Mouse (Mus musculus): Measurements from ENCODE around the gene Gm9789. TPM values are rescaled to one million over a fixed set of nuclear protein-coding genes. Genes with fewer than 3 reads are reported as not detected.
"Not testable (repeated sequence)": the region's sequence is repeated elsewhere in the genome, so short reads cannot be mapped to it uniquely, and the experiment has no call there.

Gm9789 gene
- polyA plus RNA-seq (2015; fragmentation: Nextera tagmentation; extraction: Ambion mirVana): not detected in 2 replicates

DNA sequence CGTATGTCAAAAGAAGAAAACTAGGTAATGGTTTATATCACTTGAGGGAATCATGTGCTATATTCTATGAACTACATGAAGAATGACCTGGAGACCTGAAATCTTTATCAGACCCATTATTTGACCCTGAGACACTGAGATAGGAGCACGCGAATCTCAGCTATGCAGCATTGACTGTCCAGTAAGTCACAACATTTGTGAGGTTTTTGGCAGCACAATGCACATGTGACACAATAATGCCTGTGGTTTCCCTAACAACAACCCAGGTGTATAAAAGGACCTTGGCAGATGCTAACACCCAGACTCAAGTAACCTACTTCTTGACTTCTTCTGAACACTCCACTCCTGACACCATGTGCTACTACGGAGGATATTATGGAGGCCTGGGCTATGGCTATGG is at the start of gene Gm9789:
Gene Gm9789 (plus strand): TSS at position 301 of the 400 bp plus-strand sequence.
- Histone ChIP-seq H3K27me3 (no peaks in the 10 kb centered on the region), H3K9me3 (no peaks in the 10 kb centered on the region), H3K9ac (replicated peaks) (no peak within 1 kb of the TSS), H3K4me3 (replicated peaks) (no peak within 1 kb of the TSS), H3K27ac (no peak within 1 kb of the TSS), H3K4me2 (replicated peaks) (no peak within 1 kb of the TSS), H3K36me3 (no peaks in the 10 kb centered on the region), H3K4me1 (replicated peaks) (no peaks in the 10 kb centered on the region)
- ATAC-seq: no peak
- WGBS: 91% methylated on average over 4 of the region's 4 CpGs

DNA sequence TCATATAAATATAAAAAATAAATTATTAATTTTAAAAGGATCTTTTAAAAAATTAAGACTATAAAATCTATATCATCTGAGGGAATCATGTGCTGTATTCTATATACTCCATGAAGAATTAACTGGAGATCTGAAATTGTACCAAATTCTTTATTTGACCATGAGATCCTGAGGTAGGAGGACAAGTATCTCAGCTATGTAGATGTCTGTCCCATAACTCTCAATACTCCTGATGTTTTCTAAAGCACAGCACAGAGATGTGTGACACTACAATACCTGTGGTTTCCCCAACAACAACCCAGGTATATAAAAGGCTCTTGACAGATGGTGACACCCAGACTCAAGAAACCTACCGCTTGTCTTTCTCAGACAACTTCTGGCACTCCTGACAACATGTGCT is 17.2 kb upstream of the Gm9789 start, which contains the start of gene Gm6358:
Gene Gm6358 (plus strand): TSS at position 301 of the 400 bp plus-strand sequence.
- WGBS: 94% methylated on average over 1 of the region's 1 CpGs
- no peak within 1 kb of the TSS for H3K4me2 ChIP-seq (replicated peaks)
- H3K36me3 ChIP-seq: no peaks in the 10 kb centered on the region
- H3K4me1 ChIP-seq (replicated peaks): no peaks in the 10 kb centered on the region
- H3K4me3 ChIP-seq (replicated peaks): no peak within 1 kb of the TSS
- no peak within 1 kb of the TSS for H3K9ac ChIP-seq (replicated peaks)
- no peaks in the 10 kb centered on the region for H3K9me3 ChIP-seq
- H3K27me3 ChIP-seq: no peaks in the 10 kb centered on the region
- H3K27ac ChIP-seq: no peak within 1 kb of the TSS
- no peak for ATAC-seq

DNA sequence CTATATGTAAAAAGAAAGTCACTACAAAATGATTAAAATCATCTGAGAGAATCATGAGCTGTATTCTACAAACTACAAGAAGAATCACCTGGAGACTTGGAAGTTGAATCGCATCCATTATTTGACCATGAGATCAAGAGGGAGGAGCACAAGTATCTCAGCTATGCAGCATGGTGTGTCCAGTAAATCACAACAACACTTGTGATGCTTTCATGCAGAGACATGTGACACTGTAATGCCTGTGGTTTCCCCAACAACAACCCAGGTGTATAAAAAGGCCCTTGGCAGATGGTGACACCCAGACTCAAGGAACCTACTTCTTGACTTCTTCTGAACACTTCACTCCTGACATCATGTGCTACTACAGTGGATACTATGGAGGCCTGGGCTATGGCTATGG is 7.0 kb upstream of the Gm9789 start, which contains the start of gene Gm10061:
Gene Gm10061 (plus strand): TSS at position 301 of the 400 bp plus-strand sequence.
- 89% methylated on average over 1 of the region's 1 CpGs for WGBS

DNA sequence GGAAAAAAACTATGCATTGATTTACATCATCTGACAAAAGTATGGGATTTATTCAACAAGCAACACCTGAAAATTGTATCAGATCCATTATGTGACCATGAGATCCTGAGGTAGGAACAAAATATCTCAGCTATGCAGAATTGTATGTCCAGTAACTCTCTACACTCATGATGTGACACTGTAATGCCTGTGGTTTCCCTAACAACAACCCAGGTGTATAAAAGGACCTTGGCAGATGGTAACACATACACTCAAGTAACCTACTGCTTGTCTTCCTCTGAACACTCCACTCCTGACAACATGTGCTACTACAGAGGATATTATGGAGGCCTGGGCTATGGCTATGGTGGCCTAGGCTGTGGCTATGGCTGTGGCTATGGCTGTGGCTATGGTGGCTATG is 11.4 kb downstream of the Gm9789 start, which contains the start of gene Gm7735:
Gene Gm7735 (plus strand): TSS at position 301 of the 400 bp plus-strand sequence.
- H3K9me3 ChIP-seq; H3K4me3 ChIP-seq (replicated peaks); H3K9ac ChIP-seq (replicated peaks); H3K4me1 ChIP-seq (replicated peaks); H3K4me2 ChIP-seq (replicated peaks); H3K36me3 ChIP-seq; H3K27ac ChIP-seq; ATAC-seq; H3K27me3 ChIP-seq: not testable (repeated sequence)

More for the DNA sequence above, 7.0 kb upstream of the Gm9789 start, which contains the start of gene Gm10061:
- H3K4me2 ChIP-seq (replicated peaks): no peak within 1 kb of the TSS
- H3K4me3 ChIP-seq (replicated peaks): no peak within 1 kb of the TSS
- no peaks in the 10 kb centered on the region for H3K27me3 ChIP-seq
- H3K27ac ChIP-seq: no peak within 1 kb of the TSS
- peaks cover 3% of the 10 kb centered on the region; the same call in 1 of the 2 replicates for H3K9me3 ChIP-seq
- no peaks in the 10 kb centered on the region for H3K36me3 ChIP-seq
- no peak for ATAC-seq
- no peaks in the 10 kb centered on the region for H3K4me1 ChIP-seq (replicated peaks)
- no peak within 1 kb of the TSS for H3K9ac ChIP-seq (replicated peaks)

DNA sequence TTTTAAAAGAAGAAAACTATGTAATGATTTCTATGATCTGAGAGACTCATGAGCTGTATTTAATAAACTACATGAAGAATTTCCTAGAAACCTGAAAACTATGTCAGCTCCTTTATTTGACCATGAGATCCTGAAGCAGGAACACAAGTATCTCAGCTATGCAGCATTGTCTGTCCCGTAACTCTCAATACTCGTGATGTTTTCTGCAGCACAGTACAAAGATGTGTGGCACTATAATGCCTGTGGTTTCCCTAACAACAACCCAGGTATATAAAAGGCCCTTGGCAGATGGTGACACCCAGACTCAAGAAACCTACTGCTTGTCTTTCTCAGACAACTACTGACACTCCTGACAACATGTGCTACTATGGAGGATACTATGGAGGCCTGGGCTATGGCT is 16.7 kb downstream of the Gm9789 start, which contains the start of gene 1110057P08Rik:
Gene 1110057P08Rik (plus strand): TSS at position 301 of the 400 bp plus-strand sequence.
- H3K27ac ChIP-seq: no peak within 1 kb of the TSS
- H3K27me3 ChIP-seq: no peaks in the 10 kb centered on the region
- no peak within 1 kb of the TSS for H3K4me2 ChIP-seq (replicated peaks)
- H3K9me3 ChIP-seq: no peaks in the 10 kb centered on the region
- H3K9ac ChIP-seq (replicated peaks): no peak within 1 kb of the TSS
- no peak within 1 kb of the TSS for H3K4me3 ChIP-seq (replicated peaks)
- ATAC-seq: no peak
- WGBS: 83% methylated on average over 2 of the region's 2 CpGs
- H3K36me3 ChIP-seq: no peaks in the 10 kb centered on the region
- no peaks in the 10 kb centered on the region for H3K4me1 ChIP-seq (replicated peaks)

DNA sequence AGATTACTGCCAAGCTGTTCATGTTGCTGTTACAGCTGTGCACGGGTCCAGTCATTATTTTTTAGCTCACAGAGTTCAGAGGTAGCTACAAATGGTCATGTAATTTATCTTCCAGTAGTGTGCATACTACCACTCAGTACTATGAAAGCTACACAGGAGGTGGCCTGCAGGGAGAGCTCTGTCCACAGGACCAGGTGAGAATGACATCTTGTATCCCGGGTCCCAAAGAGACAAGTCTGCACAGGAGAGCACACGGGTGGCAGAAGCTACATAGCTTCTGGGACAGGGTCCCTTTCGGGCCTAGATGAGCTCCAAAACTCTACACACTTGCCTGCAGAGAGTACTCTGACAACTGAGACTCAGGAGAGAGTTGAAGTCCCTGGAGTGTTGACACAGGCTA is 30.9 kb downstream of the Gm9789 start:
- H3K4me3 ChIP-seq (replicated peaks): no peak overlapping the region
- no peak for ATAC-seq
- no peaks in the 10 kb centered on the region for H3K9me3 ChIP-seq
- whole genome bisulfite sequencing: 84% methylated on average over 4 of the region's 4 CpGs
- no peaks in the 10 kb centered on the region for H3K27me3 ChIP-seq
- no peak overlapping the region for H3K27ac ChIP-seq
- no peaks in the 10 kb centered on the region for H3K36me3 ChIP-seq
- no peak overlapping the region for H3K9ac ChIP-seq (replicated peaks)
- H3K4me1 ChIP-seq (replicated peaks): no peaks in the 10 kb centered on the region
- no peak overlapping the region for H3K4me2 ChIP-seq (replicated peaks)

DNA sequence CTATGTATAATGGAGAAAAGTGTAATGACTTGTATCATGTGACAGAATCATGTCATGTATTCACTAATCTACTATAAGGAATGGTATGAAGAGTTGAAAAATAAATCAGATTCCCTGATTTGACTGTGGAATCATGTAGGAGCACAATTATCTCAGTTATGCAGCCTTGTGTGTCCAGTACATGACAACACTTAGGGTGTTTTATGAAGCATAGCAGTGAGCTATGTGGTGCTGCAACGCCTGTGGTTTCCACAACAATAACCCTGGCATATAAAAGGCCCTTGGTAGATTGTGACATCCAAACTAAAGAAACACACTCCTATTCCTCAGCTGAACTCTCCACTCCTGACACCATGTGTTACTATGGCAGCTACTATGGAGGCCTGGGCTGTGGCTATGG is 47.8 kb downstream of the Gm9789 start, which contains the start of gene Krtap20-2:
Gene Krtap20-2 (plus strand): TSS at position 301 of the 400 bp plus-strand sequence.
- Histone ChIP-seq H3K4me3 (replicated peaks) (no peak within 1 kb of the TSS), H3K4me1 (replicated peaks) (no peaks in the 10 kb centered on the region), H3K4me2 (replicated peaks) (no peak within 1 kb of the TSS), H3K36me3 (no peaks in the 10 kb centered on the region), H3K27ac (no peak within 1 kb of the TSS), H3K27me3 (no peaks in the 10 kb centered on the region), H3K9ac (replicated peaks) (no peak within 1 kb of the TSS), H3K9me3 (no peaks in the 10 kb centered on the region)
- no peak for ATAC-seq
- 76% methylated on average over 1 of the region's 1 CpGs for WGBS

Other genes with a start within 250 kb of the Gm9789 start
- not detected in 2 replicates for gene Krtap19-9b, start 225.7 kb upstream of the Gm9789 start, polyA plus RNA-seq (2015; fragmentation: Nextera tagmentation; extraction: Ambion mirVana)
- gene Krtap16-3, start 195.1 kb upstream of the Gm9789 start, polyA plus RNA-seq (2015; fragmentation: Nextera tagmentation; extraction: Ambion mirVana): not detected in 2 replicates
- not detected in 2 replicates for gene Krtap22-2, start 147.2 kb upstream of the Gm9789 start, polyA plus RNA-seq (2015; fragmentation: Nextera tagmentation; extraction: Ambion mirVana)
- not detected in 2 replicates for gene Gm10229, start 142.7 kb upstream of the Gm9789 start, polyA plus RNA-seq (2015; fragmentation: Nextera tagmentation; extraction: Ambion mirVana)
- not detected in 2 replicates for gene Krtap6-1, start 126.3 kb upstream of the Gm9789 start, polyA plus RNA-seq (2015; fragmentation: Nextera tagmentation; extraction: Ambion mirVana)
- gene Gm10228, start 116.5 kb upstream of the Gm9789 start, polyA plus RNA-seq (2015; fragmentation: Nextera tagmentation; extraction: Ambion mirVana): not detected in 2 replicates
- not detected in 2 replicates for gene Krtap6-5, start 110.1 kb upstream of the Gm9789 start, polyA plus RNA-seq (2015; fragmentation: Nextera tagmentation; extraction: Ambion mirVana)
- not detected in 2 replicates for gene 1110025L11Rik, start 94.0 kb upstream of the Gm9789 start, polyA plus RNA-seq (2015; fragmentation: Nextera tagmentation; extraction: Ambion mirVana)
- gene Krtap6-3, start 73.9 kb upstream of the Gm9789 start, polyA plus RNA-seq (2015; fragmentation: Nextera tagmentation; extraction: Ambion mirVana): not detected in 2 replicates
- gene Gm6358, start 17.1 kb upstream of the Gm9789 start, polyA plus RNA-seq (2015; fragmentation: Nextera tagmentation; extraction: Ambion mirVana): not detected in 2 replicates
- gene Gm10061, start 6.9 kb upstream of the Gm9789 start, polyA plus RNA-seq (2015; fragmentation: Nextera tagmentation; extraction: Ambion mirVana): not detected in 2 replicates
- gene Gm7735, start 11.5 kb downstream of the Gm9789 start, polyA plus RNA-seq (2015; fragmentation: Nextera tagmentation; extraction: Ambion mirVana): not detected in 2 replicates
- not detected in 2 replicates for gene 1110057P08Rik, start 16.8 kb downstream of the Gm9789 start, polyA plus RNA-seq (2015; fragmentation: Nextera tagmentation; extraction: Ambion mirVana)
- gene Krtap20-2, start 47.9 kb downstream of the Gm9789 start, polyA plus RNA-seq (2015; fragmentation: Nextera tagmentation; extraction: Ambion mirVana): not detected in 2 replicates
- gene Krtap21-1, start 245.9 kb downstream of the Gm9789 start, polyA plus RNA-seq (2015; fragmentation: Nextera tagmentation; extraction: Ambion mirVana): not detected in 2 replicates

Data from midbrain, embryonic 13.5 days (tissue).